9 mouse cellular contexts compared by ENCODE assay signal in the genomic region with DNA sequence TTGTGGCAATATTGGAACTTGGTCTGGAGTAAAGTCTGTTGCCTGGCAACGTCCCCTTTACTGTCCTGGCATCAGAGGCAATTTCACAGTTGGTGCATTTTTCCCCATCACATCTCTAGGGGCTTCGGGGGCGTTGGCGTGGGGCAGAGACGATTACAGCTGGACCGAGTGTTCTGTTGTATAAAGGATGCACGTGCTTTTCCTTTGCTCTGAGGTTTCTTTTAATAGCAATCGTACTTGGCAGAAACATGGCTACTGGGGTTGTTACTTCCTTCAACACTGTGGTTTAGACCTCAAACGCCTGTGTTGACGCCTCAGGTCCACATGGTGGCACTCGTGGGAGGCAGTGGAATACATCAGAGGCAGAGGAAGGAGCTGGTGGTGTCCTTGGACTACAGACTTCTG. TPM values are rescaled to one million over a fixed set of nuclear protein-coding genes. Genes with fewer than 3 reads are reported as not detected.
DNase-seq lines count a peak whose midpoint lies in the region; ATAC-seq and TF ChIP-seq lines count a peak whose summit lies in the region.
"Had no signal": no experiment of that assay in that cellular context is flagged by ENCODE, and none has a peak within 500 bp of the region (broad histone marks: within the 10 kb centered on the region; RNA-seq: fewer than 3 reads in every experiment).

No protein-coding gene starts in this region.

- H3K4me1 ChIP-seq in forebrain, embryonic 12.5 days: no peaks in the 10 kb centered on the region
- no peaks in the 10 kb centered on the region for H3K4me1 ChIP-seq in lung, embryonic 14.5 days (ENCODE audit: insufficient read depth)
- peaks cover 8% of the 10 kb centered on the region for H3K4me1 ChIP-seq in neural tube, embryonic 15.5 days

- 40% methylated on average over 11 of the region's 11 CpGs for WGBS in forebrain, embryonic 12.5 days
- 34% methylated on average over 11 of the region's 11 CpGs for WGBS in lung, embryonic 14.5 days
- 15% methylated on average over 11 of the region's 11 CpGs for WGBS in neural tube, embryonic 15.5 days

- no peaks in the 10 kb centered on the region for H3K9me3 ChIP-seq in forebrain, embryonic 12.5 days
- no peaks in the 10 kb centered on the region for H3K9me3 ChIP-seq in lung, embryonic 14.5 days (ENCODE audit: low read depth, low read length)
- no peaks in the 10 kb centered on the region for H3K9me3 ChIP-seq in neural tube, embryonic 15.5 days (replicated peaks)

- H3K36me3 ChIP-seq in forebrain, embryonic 12.5 days (replicated peaks): no peaks in the 10 kb centered on the region
- no peaks in the 10 kb centered on the region for H3K36me3 ChIP-seq in lung, embryonic 14.5 days (ENCODE audit: insufficient read depth)
- H3K36me3 ChIP-seq in neural tube, embryonic 15.5 days: no peaks in the 10 kb centered on the region

- H3K27ac ChIP-seq in forebrain, embryonic 12.5 days: no peak overlapping the region
- 0 out of 2 replicates have a peak overlapping the region, but pooled peaks have one; percentile 7 for H3K27ac ChIP-seq in layer of hippocampus, adult 2 months
- no peak overlapping the region for H3K27ac ChIP-seq in lung, embryonic 14.5 days (ENCODE audit: low read depth)
- no peak overlapping the region for H3K27ac ChIP-seq in neural tube, embryonic 15.5 days (replicated peaks)

- TF ChIP-seq CTCF in layer of hippocampus, adult 2 months (conservative IDR thresholded peaks at IDR 0.05): peak; percentile 73
- TF ChIP-seq CTCF in lung, embryonic 14.5 days (IDR thresholded peaks at IDR 0.05; ENCODE audit: low read depth): peak; percentile 78

- peak; percentile 99 for ATAC-seq in CD4-positive, CD25-positive, alpha-beta regulatory T cell, adult 4 months
- ATAC-seq in forebrain, embryonic 12.5 days (ENCODE audit: low FRiP score): peak; percentile 69; the same call in 1 of the 2 replicates
- ATAC-seq in hematopoietic stem cell, adult 5-6 weeks (replicated peaks in 1 of 2; ENCODE audit: insufficient read depth in 1 of 2, low FRiP score in 2 of 2, low TSS enrichment in 1 of 2, low read depth in 1 of 2, poor library complexity in 2 of 2, severe bottlenecking in 2 of 2): peak; percentile 99
- ATAC-seq in lung, embryonic 14.5 days (ENCODE audit: insufficient read depth): peak; percentile 76; the same call in 1 of the 2 replicates
- ATAC-seq in neural tube, embryonic 15.5 days (ENCODE audit: low FRiP score): peak; percentile 94

- no peak overlapping the region for H3K9ac ChIP-seq in forebrain, embryonic 12.5 days
- H3K9ac ChIP-seq in lung, embryonic 14.5 days: no peak overlapping the region
- H3K9ac ChIP-seq in neural tube, embryonic 15.5 days (replicated peaks): no peak overlapping the region

- DNase-seq in adrenal gland, postnatal 36 days: peak; percentile 25 to 44
- peak; percentile 30 to 44 for DNase-seq in layer of hippocampus, adult 2 months (ENCODE audit: low spot score in 2 of 2)
- DNase-seq in lung, embryonic 14.5 days: peak; percentile 82
- DNase-seq in testis, postnatal 10 days (ENCODE audit: low spot score): peak; percentile 63

- no peak overlapping the region for H3K4me2 ChIP-seq in forebrain, embryonic 12.5 days
- H3K4me2 ChIP-seq in lung, embryonic 14.5 days: peak overlapping the region; percentile 8; the same call in 1 of the 2 replicates
- H3K4me2 ChIP-seq in neural tube, embryonic 15.5 days: peak overlapping the region; percentile 42

- H3K4me3 ChIP-seq in forebrain, embryonic 12.5 days (replicated peaks): no peak overlapping the region
- H3K4me3 ChIP-seq in layer of hippocampus, adult 2 months: no peak overlapping the region
- no peak overlapping the region for H3K4me3 ChIP-seq in lung, embryonic 14.5 days (ENCODE audit: low read depth, low read length)
- H3K4me3 ChIP-seq in neural tube, embryonic 15.5 days (replicated peaks): 0 out of 2 replicates have a peak overlapping the region, but pooled peaks have one; percentile 12
- H3K4me3 ChIP-seq: erythroblast, embryonic 14.5 days had no signal

- no peaks in the 10 kb centered on the region for H3K27me3 ChIP-seq in forebrain, embryonic 12.5 days
- no peaks in the 10 kb centered on the region for H3K27me3 ChIP-seq in lung, embryonic 14.5 days (ENCODE audit: insufficient read depth, low read length)
- H3K27me3 ChIP-seq in neural tube, embryonic 15.5 days (replicated peaks): no peaks in the 10 kb centered on the region

RNA-seq across cellular contexts. Expression of gene 4922502D21Rik, which starts 2.1 kb away (rescaled TPM):
- not detected for polyA plus RNA-seq in CD4-positive, CD25-positive, alpha-beta regulatory T cell, adult 4 months (2017; shearing (Covaris generic))
- not detected for total RNA-seq in adrenal gland, postnatal 36 days (2021)
- polyA plus RNA-seq in forebrain, embryonic 12.5 days (2016; fragmentation: Nextera tagmentation; extraction: Ambion mirVana): not detected in 2 replicates
- total RNA-seq in hematopoietic stem cell, adult 5-6 weeks (2017): not detected in 2 replicates
- not detected for total RNA-seq in layer of hippocampus, adult 2 months (2021)
- polyA plus RNA-seq in lung, embryonic 14.5 days (2014; fragmentation: Nextera tagmentation; extraction: Ambion mirVana): not detected in 2 replicates
- polyA plus RNA-seq in neural tube, embryonic 15.5 days (2015; fragmentation: Nextera tagmentation; extraction: Ambion mirVana): not detected in 2 replicates
- polyA plus RNA-seq: erythroblast, embryonic 14.5 days had no signal

RNA-seq across cellular contexts. Expression of gene Clec12a, which starts 8.8 kb away (rescaled TPM):
- polyA plus RNA-seq in CD4-positive, CD25-positive, alpha-beta regulatory T cell, adult 4 months (2017; shearing (Covaris generic)): 1 to 10 TPM; 1.3 to 1.4 TPM
- total RNA-seq in adrenal gland, postnatal 36 days (2021): 1 to 10 TPM in 1 of 2 experiments, under 1 TPM in 1; 0.93 to 1.4 TPM
- 0.18 and 0.31 TPM in 2 replicates for polyA plus RNA-seq in forebrain, embryonic 12.5 days (2016; fragmentation: Nextera tagmentation; extraction: Ambion mirVana)
- total RNA-seq in hematopoietic stem cell, adult 5-6 weeks (2017): 85.2 and 94.1 TPM in 2 replicates
- total RNA-seq in layer of hippocampus, adult 2 months (2021): not detected
- polyA plus RNA-seq in lung, embryonic 14.5 days (2014; fragmentation: Nextera tagmentation; extraction: Ambion mirVana): 2.7 and 2.8 TPM in 2 replicates
- 0.35 and 2.2 TPM in 2 replicates for polyA plus RNA-seq in neural tube, embryonic 15.5 days (2015; fragmentation: Nextera tagmentation; extraction: Ambion mirVana)
- polyA plus RNA-seq: erythroblast, embryonic 14.5 days had no signal

RNA-seq across cellular contexts. Expression of gene Clec12b, which starts 52.0 kb away (rescaled TPM):
- polyA plus RNA-seq in CD4-positive, CD25-positive, alpha-beta regulatory T cell, adult 4 months (2017; shearing (Covaris generic)): not detected
- total RNA-seq in adrenal gland, postnatal 36 days (2021): not detected
- not detected in 2 replicates for polyA plus RNA-seq in forebrain, embryonic 12.5 days (2016; fragmentation: Nextera tagmentation; extraction: Ambion mirVana)
- total RNA-seq in hematopoietic stem cell, adult 5-6 weeks (2017): 0.25 TPM in 1 of 2 replicates, not detected in the other
- total RNA-seq in layer of hippocampus, adult 2 months (2021): not detected
- polyA plus RNA-seq in lung, embryonic 14.5 days (2014; fragmentation: Nextera tagmentation; extraction: Ambion mirVana): 0.12 and 0.20 TPM in 2 replicates
- polyA plus RNA-seq in neural tube, embryonic 15.5 days (2015; fragmentation: Nextera tagmentation; extraction: Ambion mirVana): 0.23 TPM in 2 replicates
- polyA plus RNA-seq: erythroblast, embryonic 14.5 days had no signal

RNA-seq across cellular contexts. Expression of gene Cd69, which starts 58.4 kb away (rescaled TPM):
- polyA plus RNA-seq in CD4-positive, CD25-positive, alpha-beta regulatory T cell, adult 4 months (2017; shearing (Covaris generic)): 100 to 1,000 TPM; 220 to 231 TPM
- total RNA-seq in adrenal gland, postnatal 36 days (2021): under 1 TPM; 0.13 to 0.30 TPM
- polyA plus RNA-seq in forebrain, embryonic 12.5 days (2016; fragmentation: Nextera tagmentation; extraction: Ambion mirVana): not detected in 2 replicates
- 340 and 460 TPM in 2 replicates for total RNA-seq in hematopoietic stem cell, adult 5-6 weeks (2017)
- not detected for total RNA-seq in layer of hippocampus, adult 2 months (2021)
- not detected in 2 replicates for polyA plus RNA-seq in lung, embryonic 14.5 days (2014; fragmentation: Nextera tagmentation; extraction: Ambion mirVana)
- 0.09 and 0.47 TPM in 2 replicates for polyA plus RNA-seq in neural tube, embryonic 15.5 days (2015; fragmentation: Nextera tagmentation; extraction: Ambion mirVana)
